Mouse (Mus musculus): Measurements from ENCODE around the gene Slc13a3.

The Slc13a3 gene

DNA sequence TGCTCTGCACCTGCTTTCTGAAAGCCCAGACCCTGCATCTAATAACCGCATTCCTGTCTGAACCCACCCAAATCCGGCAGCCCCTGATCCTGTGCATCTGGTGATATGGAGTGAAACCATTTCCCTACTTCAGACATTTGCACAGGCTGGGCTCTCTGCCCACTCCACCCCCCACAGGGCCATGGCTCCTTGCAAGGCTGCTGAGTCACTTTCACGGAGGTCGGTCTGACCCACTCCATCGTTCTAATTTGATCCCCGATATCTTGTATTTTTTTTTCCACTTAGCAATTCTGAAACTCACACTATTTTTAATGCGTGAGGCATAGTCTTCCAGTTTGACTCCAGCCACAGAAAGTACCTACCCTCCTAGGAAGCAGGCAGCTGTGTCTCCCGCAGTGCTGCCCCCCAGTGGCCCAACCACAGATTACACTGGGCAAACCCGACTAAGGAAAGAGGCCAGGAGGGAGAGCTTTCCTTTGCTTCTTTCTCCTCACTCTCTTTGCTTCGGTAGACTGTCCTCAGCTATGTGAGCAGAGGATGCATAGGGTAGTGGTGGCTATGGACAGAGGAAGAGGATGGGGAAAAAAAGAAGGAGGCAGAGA is 65.2 kb downstream of the Slc13a3 start:
- peak; percentile 69 for DNase-seq

- no peak for DNase-seq
Observed at GRCm38 (mm10) chr2:165405351-165405750, 67.7 kb downstream of the Slc13a3 start.

- DNase-seq = no peak
Observed at GRCm38 (mm10) chr2:165404951-165405350, 68.1 kb downstream of the Slc13a3 start.

DNA sequence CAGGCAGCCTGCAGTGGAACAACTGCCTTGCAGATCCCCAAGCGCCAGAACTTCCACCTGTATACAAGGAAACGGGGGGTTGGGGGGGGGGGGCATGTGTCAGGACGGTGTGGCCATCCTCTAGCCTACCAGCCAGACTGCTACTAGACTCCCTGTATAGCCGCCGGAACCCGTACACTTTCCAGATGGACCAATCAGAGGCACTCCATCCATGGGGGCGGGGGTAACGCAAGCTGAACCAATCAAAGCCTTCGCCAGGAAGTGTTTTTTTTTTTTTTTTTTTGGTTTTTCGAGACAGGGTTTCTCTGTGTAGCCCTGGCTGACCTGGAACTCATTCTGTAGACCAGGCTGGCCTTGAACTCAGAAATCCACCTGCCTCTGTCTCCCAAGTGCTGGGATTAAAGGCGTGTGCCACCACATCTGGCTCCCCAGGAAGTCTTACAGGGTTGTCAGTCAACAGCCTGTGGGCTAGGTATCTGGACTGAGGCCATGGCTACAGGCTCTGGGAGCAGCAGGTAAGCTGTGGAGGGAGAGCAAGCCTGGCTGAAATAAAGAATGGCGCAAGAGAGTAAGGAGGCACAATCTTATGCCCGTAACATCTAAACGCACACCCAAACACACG is 74.8 kb downstream of the Slc13a3 start:
- DNase-seq = no peak

- no peak for DNase-seq
Observed at GRCm38 (mm10) chr2:165397502-165398163, 75.4 kb downstream of the Slc13a3 start.

DNA sequence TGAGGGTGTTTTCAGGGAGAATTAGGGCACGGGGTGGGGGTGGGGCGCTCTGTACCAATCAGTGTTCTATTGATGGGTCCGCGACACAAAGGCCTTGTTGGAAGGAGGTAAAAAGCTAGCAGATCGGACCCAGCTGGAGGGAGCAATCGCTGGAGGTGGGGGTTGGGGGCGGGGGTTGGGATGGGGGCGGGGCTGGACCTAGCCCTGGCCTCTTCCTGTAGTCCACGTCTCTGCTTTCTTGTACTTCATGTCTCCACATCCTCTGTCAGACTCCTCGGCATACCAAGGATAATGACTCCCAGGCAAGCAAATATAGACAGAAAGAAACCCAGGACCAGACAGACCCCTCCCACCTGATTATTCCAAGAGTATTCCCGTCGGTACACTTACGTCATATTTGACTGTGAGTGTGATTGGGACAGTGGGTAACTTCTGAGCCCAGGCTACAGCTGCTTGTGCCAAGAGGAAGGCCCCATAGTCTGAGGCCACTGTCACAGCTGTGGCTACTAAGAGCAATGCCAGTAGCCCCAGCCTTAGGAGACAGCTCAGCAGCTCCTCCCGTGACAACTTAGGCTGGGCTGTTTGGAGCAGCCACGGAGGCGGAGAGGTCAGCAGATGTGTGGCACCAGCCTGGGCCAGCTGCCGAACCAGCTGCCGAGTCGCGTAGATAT is 76.1 kb downstream of the Slc13a3 start:
- DNase-seq = no peak

- no peak for DNase-seq
Observed at GRCm38 (mm10) chr2:165392156-165392555, 80.9 kb downstream of the Slc13a3 start.

- peak; percentile 43 for DNase-seq
Observed at GRCm38 (mm10) chr2:165391561-165391960, 81.5 kb downstream of the Slc13a3 start.

GRCm38 (mm10) chr2:165389299-165389952 is 83.6 kb downstream of the Slc13a3 start:
- no peak for DNase-seq

DNA sequence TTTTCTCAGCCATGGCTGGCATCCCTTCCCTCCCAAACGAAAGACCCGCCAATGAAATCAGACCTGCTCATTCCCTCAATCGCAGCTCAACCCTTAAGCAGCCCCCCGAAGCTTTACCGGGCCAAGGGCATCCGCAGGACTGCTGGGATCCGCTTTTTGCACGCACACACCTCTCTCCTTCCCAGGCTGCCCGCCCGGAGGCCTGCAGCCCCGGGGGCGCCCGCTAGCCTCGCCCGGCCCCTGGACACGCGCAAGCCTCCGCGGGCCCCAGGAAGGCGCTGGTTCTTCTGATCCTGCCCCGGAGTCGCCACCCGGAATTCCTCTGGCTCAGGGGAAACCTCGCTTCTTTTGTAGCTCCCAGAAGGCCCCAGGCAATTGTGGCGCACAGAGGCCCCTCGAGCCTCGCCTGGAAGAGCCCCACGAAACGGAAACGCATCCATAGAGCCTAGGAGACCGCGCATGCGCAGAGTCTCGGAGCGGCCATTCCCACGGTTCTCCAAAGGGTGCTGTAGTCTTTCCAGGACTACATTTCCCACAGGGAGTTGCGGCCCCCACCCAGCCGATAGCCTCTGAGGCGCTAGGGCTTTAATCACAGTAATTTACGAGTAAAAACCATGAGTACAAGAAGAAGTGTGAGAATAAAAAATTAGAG is 85.1 kb downstream of the Slc13a3 start, which contains the start of gene Zfp334:
Gene Zfp334, minus strand, starts transcription at position 416 of the 652 bp plus-strand sequence.
- peak; percentile 95 for DNase-seq

GRCm38 (mm10) chr2:165387370-165387769 is 85.7 kb downstream of the Slc13a3 start:
- no peak for DNase-seq

- DNase-seq = no peak
Observed at GRCm38 (mm10) chr2:165380050-165380449, 93.0 kb downstream of the Slc13a3 start.

DNA sequence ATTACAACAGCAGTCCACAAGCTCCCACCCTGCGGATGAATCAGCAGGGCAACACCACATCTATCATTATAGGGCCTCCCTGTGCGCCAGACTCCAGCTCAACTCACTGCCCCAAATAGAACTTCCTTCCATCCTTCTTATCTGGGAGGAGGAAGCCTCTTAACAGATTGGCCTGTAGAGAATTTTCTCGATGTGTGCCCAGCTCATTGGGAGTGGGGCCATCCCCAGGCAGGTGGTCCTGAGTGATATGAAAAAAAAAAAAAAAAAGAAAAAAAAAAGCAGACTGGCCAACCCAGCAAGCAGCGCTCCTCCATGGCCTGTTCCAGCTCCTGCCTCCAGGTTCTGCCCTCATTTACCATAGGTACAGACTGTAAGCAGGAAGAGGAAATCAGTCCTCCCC is 97.0 kb downstream of the Slc13a3 start:
- DNase-seq = no peak

DNA sequence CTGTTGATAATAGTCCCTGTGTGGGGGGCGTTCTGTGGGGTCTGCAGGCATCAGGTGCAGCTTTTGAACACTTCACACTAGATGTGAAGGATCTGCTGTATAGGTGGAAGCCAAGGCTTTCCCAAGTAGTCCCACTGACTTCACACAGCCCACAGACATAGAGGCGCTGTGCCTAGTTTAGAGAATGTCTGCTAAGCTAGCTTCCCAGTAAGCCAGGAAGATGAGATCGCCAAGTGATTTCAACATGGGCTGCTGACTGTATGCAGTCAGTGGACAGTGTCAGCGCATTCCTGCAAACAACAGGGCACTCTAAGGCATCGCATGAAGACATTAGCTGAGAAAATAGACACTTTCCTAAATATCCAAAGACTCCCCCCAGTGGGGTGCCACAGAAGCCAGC is 97.6 kb downstream of the Slc13a3 start:
- DNase-seq = no peak

DNA sequence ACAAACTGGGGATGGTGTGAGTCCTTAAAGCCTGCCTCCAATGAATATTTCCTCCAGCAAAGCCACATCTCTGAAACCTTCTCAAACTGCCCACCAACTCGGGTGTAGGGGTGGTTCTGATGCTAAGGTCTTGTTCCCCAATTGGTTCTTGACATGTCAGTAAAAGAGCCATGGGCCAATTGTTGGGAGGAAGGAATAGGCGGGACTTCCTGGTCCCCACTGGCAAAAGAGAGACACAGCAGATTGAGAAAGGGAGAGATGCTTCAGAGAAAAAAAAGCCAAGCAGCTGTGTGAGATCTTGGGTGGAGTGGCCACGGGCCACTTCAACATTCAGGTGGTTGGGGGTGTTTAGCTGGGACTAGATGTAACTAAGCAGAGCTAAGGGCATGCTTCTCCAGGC is 102.0 kb downstream of the Slc13a3 start:
- DNase-seq = no peak

GRCm38 (mm10) chr2:165370348-165370747 is 102.7 kb downstream of the Slc13a3 start:
- no peak for DNase-seq

DNA sequence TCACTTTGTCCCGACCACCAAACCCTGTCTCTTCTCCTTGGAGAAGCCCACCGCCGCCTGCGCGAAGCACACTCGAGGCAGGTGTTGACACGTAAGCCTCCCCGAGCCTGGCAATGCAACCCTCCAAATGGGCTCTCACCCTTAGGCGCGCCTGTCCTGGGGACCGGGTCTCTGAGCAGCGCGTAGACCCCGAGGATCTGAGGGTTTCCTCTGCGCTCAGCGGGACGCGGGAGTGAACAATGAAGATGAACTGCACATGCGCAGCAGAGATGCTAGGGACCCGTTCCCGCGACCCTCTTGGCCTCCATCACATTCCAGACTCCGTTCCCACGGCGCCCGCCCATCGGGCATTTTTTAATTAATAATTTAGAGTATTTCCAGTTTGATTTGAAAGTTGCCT is 104.5 kb downstream of the Slc13a3 start, which contains the start of gene Zfp663:
Gene Zfp663, minus strand, starts transcription at position 234 of the 400 bp plus-strand sequence.
- no peak for DNase-seq

- DNase-seq = no peak
Observed at GRCm38 (mm10) chr2:165367868-165368439, 105.1 kb downstream of the Slc13a3 start.

DNA sequence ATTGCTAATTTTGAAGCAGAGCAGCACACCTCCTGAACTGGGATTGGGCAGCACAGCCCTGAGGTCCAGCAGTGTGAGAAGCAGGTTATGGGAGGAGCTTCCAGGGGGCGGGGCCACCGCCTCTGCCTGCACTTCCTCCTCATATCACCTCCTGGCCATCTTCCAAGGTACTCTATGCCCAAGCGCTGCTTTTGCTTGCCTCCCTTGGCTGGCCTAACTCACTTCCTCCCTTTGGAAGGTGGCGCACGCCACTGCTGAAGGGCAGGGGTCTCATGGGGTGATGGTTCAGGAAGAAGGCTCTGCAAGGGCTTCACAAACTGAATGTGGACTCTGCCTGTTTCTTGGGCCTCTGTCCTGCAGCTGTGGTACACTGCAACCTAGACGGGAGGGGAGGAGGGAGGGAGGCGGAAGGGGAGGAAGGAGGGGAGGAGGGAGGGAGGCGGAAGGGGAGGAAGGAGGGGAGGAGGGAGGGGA is 105.9 kb downstream of the Slc13a3 start:
- DNase-seq = no peak

DNA sequence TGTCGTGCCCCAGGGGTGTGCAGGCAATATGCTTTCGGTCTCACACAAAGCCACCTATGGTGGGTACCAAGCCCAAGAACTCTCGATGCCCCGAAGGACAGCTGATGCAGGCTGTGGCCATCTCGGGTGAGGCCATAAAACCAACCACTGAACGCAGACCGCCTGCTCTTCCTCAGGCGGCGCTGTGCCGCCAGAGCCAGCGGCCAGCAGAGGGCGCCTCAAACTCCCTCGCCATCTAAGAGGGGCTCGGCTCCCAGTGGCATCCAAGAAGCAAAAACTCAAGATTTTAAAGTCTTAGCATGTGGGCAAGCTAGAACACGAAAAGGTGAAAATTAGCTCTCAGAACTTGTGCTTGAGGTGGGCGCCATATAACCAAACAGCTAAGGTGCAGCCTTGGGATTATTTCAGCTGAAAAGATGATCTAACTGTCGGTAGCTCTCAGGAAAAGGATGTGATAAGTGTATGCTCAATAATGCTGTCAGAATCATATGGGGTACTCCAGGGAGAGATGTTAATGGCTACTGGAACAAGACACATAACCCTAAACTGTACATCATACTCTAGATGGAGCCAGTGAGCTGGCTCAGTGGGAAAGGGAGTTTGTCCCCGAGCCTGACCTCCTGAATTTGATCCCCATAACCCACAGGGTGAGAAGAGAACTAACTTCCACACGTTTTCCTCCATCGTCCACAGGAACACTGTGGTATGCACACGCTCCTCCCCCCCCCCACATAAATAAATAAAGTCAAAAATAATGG is 108.5 kb downstream of the Slc13a3 start:
- peak; percentile 57 for DNase-seq

DNA sequence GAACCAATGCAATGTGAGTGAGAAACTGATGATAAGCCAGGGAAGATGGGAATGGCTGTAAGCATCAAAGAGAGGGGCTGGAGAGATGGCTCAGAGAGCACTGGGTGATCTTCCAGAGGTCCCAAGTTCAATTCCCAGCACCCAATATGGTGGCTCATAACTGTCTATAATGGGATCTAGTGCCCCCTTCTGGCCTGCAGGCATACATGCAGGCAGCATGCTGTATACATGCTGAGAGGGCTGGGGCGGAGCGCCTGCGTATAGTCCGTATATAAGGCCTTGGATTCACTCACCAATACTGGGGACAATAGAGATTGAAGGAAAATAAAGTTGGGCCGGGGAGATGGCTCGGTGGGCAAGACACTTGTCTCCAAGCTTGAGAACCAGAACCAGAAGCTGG is 109.7 kb downstream of the Slc13a3 start:
- no peak for DNase-seq
